Mouse (Mus musculus): Measurements from ENCODE around the gene Gm20696.

Gene Gm20696

DNA sequence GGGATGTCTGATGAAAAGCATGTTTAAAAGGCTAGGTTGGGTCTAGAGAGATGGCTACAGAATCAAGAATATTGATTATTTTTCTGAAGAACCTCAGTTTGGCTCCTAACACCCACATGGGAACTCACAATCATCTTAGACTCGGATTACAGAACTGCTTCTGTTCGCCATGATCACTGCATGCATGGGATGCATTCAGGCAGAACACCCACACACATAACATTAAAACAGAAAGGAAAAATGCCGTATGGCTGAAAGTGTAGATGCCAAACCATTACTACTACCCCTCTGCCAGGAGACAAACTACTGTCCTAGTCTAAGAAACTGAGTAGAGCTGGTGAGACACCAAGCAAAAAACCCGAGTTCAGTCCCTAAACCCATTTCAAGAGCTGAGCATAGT is 336.4 kb downstream of the Gm20696 start:
- peak; percentile 73 for ATAC-seq (ENCODE audit: low TSS enrichment)

DNA sequence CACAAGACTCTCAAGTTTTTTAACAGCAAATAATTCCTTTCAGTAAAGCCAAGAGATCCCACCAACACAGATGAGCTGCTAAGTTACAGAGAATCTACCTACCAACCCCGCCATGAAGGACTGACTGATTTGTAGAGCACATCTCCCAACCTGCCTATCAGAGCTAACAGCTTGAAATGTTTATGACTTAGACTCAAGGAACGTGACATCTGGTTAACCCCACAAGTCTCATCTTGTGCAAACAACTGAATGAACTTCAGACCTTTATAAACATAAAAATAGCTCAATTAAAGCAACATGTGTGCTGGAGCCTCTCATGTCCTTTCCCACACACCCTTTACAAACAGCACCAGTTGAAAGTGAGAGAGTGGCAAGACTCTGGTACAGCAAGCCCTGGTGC is 338.0 kb downstream of the Gm20696 start:
- no peak for ATAC-seq (ENCODE audit: low TSS enrichment)

DNA sequence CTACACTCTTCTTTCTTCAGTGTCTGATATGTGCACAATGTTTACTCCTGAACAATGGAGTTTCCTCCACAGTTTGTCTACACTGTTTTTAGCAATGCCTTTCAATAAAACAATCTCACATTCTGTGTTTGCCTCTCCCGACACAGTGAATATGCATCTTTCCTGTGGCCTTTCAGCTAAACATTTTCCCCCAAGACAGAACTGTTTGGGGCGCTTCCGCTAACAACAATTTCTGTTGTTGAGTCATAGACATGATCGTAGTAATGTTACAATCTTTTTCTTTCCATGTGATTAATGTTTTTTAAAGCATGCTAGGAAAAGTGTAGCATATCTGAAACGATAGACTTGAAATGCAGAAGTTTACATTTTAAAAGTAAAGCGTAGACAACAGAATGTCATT is 338.5 kb downstream of the Gm20696 start:
- no peak for ATAC-seq (ENCODE audit: low TSS enrichment)

GRCm38 (mm10) chr6:99327721-99328120 is 338.9 kb downstream of the Gm20696 start:
- ATAC-seq (ENCODE audit: low TSS enrichment) = no peak

- ATAC-seq (ENCODE audit: low TSS enrichment) = no peak
Observed at GRCm38 (mm10) chr6:99325881-99326280, 340.7 kb downstream of the Gm20696 start.

DNA sequence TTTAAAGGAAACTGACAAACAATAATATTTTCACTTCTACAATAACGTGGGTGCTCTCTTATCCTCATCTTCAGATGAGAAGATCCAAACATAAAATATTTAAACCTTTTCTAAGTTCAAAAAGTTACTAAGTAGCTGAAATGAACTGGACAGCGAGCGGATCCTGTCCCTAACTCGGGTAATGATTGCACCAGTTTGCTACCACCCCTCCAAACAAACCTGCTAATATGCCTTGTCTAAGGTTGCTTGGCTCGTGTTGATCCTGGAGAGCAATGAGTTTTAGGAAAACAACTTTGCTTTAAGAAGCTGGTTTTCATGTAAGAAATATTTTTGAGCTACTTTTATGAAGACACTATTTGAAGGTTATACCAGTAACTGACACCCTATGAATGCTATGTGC is 341.1 kb downstream of the Gm20696 start:
- ATAC-seq (ENCODE audit: low TSS enrichment) = no peak

DNA sequence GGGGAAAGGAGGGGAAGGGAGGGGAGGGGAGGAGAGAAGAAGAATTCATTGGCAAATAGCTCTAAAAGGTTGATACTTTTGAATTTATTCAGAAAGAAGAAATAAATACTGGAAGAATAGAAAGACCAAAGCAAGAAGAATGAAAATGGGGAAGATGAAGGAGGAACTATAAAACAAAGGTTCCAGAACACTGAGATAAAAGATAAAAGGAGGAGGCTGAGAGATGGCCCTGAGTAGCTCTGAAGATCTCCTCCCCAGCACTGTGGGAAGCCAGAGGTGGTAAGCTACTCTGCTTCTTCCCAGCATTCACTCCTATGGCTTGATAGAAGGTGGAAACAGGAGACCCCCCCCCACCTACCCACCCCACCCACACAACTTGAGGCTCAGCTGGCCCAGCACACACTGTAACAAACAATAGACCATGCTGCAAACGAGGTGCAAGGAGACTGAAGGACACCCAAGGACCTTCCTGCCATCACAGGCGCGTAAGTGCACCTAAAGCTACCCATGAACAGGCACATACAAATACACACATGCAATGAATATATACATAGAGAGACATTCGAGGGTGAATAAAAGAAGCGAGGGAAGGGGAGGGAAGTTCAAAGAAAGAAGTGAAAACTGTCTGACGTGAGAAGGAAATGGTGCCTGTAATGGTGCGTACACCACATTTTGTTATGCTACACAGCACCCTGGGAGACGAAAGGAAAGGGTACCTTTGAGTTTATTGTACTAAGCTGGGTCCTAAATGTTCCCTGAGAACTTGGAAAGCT is 344.3 kb downstream of the Gm20696 start:
- ATAC-seq (ENCODE audit: low TSS enrichment) = no peak

- ATAC-seq (ENCODE audit: low TSS enrichment) = no peak
Observed at GRCm38 (mm10) chr6:99320444-99320843, 346.2 kb downstream of the Gm20696 start.

DNA sequence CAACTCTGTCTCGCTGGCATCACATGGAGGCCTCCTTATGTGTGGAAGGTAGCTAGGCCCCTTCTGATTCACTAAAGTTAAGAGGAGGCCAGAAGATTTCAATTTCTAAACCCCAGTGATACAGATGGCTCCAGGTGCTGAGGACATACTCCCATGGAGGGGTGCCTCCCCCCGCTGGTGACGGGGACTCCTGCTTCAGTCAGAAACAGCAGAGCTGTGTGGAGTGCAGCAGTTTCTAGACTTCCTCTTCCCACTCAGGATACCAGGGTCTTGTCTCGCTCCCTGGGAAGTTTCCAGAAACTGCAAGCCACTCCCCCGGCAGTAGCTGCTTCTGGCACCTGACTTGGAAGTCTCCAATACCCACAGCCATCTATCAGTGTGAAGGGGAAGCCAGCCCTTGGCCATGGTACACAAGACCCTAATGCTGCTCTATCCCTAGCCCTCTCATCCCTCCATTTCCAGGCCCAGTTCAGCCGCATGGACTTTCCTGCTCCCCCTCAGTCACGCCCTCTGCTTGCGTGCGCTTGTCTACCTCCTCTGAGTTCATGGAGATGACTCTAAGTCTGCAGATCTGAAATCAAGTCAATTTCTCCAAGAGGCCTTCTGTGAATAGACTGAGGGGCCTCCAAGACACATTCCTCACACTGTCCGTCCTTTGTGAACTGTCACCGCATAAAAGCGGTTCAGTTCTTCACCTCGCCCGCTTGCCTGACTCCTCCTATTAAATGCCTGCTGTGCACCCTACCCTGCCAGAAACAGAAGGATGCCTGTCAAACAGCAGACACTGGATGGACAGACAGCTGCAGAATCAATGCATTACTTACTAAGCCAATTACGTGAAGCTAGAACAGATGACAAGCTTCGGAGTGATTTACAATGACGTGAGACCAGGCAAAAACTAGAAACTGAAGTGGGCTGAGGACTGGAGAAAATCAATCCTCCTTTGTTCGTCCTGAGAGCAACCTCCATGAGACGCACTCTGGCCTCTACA is 346.9 kb downstream of the Gm20696 start:
- ATAC-seq (ENCODE audit: low TSS enrichment) = 0 out of 2 replicates have a peak, but pooled peaks have one; percentile 9

- ATAC-seq (ENCODE audit: low TSS enrichment) = no peak
Observed at GRCm38 (mm10) chr6:99314746-99315145, 351.9 kb downstream of the Gm20696 start.

- no peak for ATAC-seq (ENCODE audit: low TSS enrichment)
Observed at GRCm38 (mm10) chr6:99310529-99310928, 356.1 kb downstream of the Gm20696 start.

DNA sequence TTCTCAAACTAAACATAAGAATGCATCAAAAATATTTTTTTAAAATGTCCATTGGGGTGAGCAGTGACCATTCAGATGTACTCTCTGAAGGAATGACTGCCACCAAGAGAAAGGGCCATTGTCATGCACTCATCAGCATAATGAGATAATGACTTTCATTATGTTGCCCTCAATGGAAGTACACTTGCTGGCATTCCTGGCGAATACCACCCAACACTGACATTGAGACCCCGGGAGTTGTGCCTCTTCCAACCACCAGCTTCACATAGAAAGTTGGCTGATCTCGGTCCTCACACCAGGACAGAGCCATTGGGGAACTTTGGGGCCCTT is 356.5 kb downstream of the Gm20696 start:
- ATAC-seq (ENCODE audit: low TSS enrichment) = no peak

DNA sequence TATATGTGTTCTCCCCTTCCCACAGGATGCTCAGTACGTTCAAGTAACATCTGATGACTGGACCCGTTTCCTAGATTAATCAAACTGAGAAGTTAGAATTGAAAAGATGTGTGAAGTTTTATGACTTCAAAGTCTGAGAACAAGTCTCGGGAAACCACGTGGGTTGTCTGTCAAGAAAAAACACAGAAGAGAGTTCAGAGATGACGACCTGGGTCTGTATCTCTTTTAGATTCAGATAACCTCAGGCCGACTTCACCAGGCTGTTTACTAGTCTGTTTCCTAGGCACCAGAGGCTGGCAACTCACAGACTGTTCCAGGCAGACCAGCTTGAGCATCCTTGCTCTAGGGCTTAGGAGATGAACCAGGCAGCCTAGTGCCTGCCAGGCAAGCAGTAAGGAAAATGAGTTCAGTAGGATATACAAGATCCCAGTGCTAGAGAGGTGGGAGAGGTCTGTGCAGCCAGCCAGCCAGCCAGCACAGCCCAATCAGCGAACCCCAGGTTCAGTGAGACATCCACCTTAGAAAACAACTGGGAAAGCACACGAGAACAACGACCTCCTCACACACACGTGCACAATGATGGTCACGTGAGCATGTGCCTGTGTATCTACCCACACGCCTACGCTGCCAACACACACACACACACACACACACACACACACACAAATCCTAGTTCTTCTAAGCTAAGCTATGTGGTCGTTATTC is 357.0 kb downstream of the Gm20696 start:
- 0 out of 2 replicates have a peak, but pooled peaks have one; percentile 11 for ATAC-seq (ENCODE audit: low TSS enrichment)

DNA sequence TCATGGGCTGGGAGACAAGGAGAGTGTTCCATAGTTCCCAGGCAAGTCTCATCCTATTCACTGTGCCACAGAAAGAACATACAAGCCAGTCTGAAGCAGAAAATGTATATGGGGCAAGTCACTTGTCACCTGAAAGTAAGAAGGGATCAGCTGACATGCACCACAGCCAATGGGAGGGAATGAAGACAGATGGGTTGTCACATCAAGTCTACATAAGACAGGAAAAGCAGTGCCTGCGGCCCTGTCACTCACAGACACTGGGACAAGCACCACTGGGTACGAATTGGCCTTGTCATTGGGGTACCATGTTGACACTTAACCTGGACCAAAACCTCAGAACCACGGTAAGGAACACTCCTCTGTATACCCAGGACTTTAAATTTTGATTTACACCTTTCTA is 360.8 kb downstream of the Gm20696 start:
- ATAC-seq (ENCODE audit: low TSS enrichment) = no peak

DNA sequence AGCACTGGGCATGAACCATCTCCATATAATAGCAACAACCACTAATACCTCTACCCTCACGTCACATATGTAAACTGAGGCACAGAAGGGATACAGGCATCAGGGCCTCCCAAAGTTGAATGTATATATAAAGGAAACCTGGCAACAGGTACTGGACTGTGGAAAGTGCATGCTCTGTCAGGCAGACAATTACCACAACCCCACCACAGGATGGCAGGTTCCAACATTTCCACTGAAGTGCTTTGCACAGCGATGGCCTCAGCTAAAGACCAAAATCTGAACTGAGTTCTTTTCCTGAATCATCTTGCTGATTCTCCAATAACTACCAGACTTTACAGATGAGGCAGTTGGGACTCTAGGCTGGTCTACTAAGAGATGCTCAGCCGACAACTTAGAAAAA is 361.4 kb downstream of the Gm20696 start:
- ATAC-seq (ENCODE audit: low TSS enrichment) = no peak

GRCm38 (mm10) chr6:99302662-99303435 is 363.7 kb downstream of the Gm20696 start:
- ATAC-seq (ENCODE audit: low TSS enrichment) = no peak

- no peak for ATAC-seq (ENCODE audit: low TSS enrichment)
Observed at GRCm38 (mm10) chr6:99301923-99302322, 364.7 kb downstream of the Gm20696 start.

DNA sequence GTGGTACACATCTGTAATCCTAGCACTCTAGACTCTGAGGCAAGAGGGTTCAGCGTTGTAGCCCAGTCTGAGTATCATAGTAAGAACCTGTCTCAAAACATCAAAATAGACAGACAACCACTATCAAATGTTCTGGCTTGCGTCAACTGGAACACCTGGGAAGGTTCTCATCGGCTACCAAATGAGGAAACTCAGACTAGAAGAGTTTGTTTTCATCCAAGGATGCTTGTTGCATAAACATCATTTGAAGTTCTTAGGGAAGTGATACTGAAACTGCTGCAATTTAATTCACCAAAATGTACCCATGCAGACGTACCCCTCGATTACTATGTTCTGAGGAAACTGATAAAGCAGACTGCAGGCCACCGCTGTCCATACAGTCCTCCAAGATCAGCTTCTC is 366.4 kb downstream of the Gm20696 start:
- ATAC-seq (ENCODE audit: low TSS enrichment) = no peak

GRCm38 (mm10) chr6:99299196-99299595 is 367.4 kb downstream of the Gm20696 start:
- no peak for ATAC-seq (ENCODE audit: low TSS enrichment)

GRCm38 (mm10) chr6:99297535-99297934 is 369.1 kb downstream of the Gm20696 start:
- no peak for ATAC-seq (ENCODE audit: low TSS enrichment)

- peak; percentile 93 for ATAC-seq (ENCODE audit: low TSS enrichment)
Observed at GRCm38 (mm10) chr6:99295495-99295894, 371.1 kb downstream of the Gm20696 start.
